Mouse (Mus musculus) embryonic fibroblast, embryonic 13.5 days (primary cell): ENCODE results near the gene Scn10a.

Source experiments
- CTCF ChIP-seq: IDR thresholded peaks from 2 replicates; pipeline ENCODE4 v1.5.1; 2011; ENCODE audit warnings: mild to moderate bottlenecking, control low read depth, low read length, moderate library complexity, borderline replicate concordance; ENCODE audit not compliant: insufficient read depth
- POLR2A ChIP-seq: IDR thresholded peaks from 2 replicates; pipeline ENCODE4 v1.6.1; 2011; ENCODE audit warnings: low read depth, mild to moderate bottlenecking, control low read depth, low read length, moderate library complexity

DNA sequence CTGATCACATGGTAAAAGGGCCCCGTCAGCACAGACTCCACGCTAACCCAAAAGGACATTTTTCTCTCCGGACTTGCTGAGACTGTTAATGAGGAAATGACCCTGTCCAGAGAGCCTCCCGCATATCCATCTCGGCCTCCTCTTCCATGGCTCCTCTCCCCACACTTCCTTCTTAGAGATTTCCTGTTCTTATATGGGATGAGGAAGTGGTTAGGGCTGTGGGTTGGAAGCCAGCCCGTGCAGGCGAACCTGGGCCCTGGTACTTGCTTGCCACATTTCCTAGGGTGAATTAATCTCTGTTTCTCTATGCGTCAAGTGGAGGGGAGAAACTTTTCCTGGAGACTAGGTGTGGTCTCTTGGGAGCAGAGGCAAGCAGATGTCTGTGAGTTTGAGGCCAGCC is 150.4 kb downstream of the Scn10a start:
- TF ChIP-seq CTCF (no peak), POLR2A (no peak)
